Mouse (Mus musculus): ENCODE measurements around the gene Vopp1.
"Not testable (repeated sequence)": the region's sequence is repeated elsewhere in the genome, so short reads cannot be mapped to it uniquely, and the experiment has no call there.

Gene Vopp1

DNA sequence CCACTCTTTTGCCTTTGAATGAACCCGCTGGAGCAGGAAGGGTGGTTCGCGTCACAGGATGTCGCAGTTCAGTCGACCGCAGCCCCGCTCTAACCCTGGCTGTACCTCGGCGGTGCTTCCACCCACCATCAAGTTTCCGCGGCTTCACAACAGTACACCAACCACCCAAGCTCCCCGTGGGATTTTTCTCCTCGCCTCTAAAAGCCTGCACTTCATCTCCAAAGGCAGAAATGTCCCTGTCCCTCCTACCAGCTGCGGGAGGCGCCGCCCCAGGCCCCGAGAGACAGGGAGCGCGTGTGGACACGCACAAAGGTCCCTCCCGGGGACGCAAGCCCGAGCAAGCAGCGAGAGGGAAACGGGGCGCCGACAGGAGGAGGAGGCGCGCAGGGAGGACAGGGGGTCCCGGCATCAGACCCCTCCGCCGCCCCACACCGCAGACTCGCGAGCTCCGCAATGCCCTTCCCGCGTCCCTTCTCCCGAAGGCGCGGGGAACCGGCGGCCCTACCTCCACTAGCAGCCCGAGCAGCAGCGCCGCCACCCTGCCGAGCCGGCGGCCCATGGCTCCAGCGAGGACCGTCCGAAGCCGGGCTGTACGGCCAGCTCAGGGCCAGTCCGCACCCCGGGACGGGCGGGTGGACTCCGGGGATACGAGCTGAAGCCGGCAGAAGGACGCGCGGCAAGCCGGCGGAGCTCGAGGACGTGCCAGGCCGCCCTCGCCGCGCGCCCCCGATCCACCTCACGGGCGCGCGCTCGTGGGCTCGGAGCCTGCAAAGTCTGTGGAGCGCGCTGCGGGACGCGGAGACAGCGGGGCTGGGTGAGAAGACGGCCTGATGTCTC lies at the start of gene Vopp1:
TSS of gene Vopp1 (minus strand) at position 738 of the 837 bp plus-strand sequence.
- DNase-seq (ENCODE audit: low read depth, low spot score), result peak; percentile 49

DNA sequence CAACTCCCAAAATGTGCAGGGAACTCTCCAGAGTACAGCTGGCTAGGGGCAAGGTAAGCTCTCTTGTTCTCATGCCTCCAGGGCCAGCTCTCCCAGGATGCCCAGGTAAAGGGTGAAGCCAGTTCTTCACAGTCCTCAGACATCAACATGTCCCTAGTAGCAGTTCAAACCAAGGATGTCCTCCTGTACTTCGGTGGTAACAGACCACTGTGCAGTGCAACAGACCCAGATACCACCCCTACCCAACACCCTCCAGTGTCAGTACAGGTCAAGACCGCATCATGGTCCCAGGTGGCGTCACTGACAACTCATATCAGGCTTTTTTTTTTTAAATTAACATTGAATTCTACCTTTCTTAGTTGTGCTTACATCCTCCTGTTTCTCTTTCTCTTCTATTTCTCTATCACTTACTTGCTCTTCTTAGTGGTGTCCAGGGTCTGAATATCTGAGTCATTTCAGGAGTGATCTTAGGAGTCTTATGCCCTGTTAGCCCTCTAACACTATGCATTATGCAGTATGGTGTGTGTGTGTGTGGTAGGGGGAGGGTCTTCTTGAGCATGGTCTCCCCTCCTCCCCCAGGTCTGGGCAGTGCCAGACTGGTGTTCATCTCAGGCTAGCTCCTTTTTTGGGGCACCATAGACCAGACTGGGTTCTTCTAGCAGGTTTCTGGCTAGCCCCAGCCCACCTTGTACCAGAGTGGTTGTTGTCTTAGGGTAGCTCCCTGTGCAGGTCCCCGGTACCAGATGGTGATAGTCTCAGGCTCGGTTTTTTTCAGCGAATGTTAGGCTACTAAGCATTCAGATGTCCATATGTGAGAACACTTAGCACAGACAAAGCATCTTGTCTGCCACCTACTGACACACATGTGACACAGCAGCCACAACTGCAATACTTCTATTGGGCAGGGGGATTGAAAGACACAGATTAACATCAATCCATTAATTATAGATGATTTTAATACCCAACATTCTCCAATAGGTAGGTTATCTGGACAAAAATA lies 34.4 kb upstream of the Vopp1 start:
- peak; percentile 28 for DNase-seq (ENCODE audit: low read depth, low spot score)

DNA sequence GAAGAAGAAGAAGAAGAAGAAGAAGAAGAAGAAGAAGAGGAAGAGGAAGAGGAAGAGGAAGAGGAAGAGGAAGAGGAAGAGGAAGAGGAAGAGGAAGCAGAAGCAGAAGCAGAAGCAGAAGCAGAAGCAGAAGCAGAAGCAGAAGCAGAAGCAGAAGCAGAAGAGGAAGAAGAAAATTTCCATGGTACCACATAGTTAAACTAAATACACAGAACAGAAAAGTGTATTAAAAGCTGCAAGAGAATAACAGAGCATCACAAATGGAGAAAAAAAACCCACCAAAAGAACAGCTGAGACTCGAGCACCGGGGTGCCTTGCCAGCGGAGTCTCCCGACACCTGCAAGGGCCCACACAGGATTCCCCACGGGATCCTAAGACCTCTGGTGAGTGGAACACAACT lies 26.2 kb upstream of the Vopp1 start:
- DNase-seq (ENCODE audit: low read depth, low spot score), result not testable (repeated sequence)

DNA sequence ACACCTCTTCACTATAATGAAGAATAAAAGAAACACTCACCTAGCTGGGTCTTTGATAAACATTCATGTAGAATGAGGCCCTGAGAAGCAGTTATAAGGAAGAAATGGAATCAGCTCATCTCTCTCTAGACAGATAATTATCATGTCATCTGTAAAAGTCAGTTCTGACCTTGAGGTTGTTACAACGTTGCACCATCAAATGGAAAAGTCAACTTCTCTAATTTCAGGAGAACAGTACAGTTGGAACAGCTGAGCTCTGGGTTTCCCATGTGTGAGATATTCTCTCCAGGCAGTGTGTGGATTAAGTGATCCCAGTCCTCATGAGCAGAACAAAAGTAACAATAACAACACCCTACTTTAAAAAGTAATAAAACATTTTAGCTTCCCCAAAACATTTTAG lies 25.3 kb upstream of the Vopp1 start, which contains the start of gene Vmn1r21:
TSS of gene Vmn1r21 (minus strand) at position 58 of the 400 bp plus-strand sequence.
- no peak for DNase-seq (ENCODE audit: low read depth, low spot score)

DNA sequence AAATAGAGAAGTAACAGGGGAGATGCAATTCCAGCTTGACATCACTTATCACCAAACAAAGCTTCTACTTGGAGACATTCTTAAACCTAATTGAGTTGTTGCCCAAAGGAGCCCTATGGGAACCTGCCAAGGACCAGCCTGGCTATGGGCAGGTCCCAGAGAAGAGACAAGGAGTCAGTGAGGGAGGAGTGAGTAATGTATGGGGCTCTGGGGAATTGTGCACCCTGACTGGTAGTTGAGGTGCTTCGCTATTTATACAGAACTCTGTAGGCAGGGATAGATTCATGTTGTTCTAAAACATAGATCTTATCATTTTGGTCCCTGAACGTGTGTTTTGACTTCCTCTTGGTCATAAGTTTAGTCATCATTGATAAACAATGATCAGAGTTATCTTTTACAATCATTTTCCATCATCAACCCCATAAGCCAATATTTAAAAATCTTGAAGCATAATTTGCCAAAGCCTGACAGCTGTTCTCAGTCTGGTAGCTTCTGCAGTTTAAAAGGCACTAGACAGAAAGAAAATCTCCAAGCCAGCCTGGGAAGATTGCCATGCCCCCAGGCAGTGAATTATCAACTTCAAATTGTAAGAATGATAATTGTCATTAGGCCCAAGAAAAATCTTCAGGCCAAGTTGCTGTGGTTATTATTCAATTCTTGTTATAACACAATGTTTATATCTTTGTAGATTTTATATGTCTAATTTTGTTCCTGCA lies 14.9 kb upstream of the Vopp1 start:
- DNase-seq (ENCODE audit: low read depth, low spot score), result no peak

DNA sequence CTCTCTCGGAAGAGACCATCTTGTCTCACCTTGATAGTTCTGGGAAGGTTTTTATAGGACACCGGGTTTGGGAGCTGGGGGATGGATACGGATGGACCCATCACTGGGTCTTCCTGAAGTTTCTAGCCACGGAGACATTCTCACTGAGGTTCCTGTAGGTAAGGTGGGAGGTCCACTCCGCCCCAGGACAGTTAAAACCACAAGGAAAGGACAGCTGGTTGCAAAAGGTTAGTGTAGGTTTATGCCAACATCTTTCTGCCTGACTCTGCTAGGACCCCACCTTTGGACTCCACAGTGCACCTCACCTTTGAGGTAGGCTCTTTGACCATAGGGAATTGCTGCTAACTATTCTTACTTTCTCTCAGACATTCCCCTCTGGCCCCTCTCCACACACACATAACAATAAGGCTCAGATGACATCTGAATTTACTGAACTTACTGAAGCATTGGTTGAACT lies 328 bp upstream of the Vopp1 start:
- DNase-seq (ENCODE audit: low read depth, low spot score), result no peak

DNA sequence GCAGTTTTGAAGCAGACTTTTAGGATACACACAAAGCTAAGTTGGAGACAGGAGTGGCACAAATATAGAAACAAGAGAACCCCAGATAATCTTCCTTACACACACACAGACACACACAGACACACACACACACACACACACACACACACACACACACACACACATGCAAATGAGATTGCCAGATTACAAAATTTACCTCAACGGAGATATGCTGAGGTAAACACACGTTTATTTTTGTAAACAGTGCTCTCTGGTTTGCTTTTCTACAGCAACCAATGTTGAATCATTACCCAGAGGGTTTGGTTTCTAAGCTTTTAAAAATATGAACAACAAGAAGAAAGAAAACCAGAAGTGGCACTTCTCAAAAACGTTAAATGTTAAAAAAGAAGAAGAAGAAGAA lies 1.5 kb downstream of the Vopp1 start:
- no peak for DNase-seq (ENCODE audit: low read depth, low spot score)

DNA sequence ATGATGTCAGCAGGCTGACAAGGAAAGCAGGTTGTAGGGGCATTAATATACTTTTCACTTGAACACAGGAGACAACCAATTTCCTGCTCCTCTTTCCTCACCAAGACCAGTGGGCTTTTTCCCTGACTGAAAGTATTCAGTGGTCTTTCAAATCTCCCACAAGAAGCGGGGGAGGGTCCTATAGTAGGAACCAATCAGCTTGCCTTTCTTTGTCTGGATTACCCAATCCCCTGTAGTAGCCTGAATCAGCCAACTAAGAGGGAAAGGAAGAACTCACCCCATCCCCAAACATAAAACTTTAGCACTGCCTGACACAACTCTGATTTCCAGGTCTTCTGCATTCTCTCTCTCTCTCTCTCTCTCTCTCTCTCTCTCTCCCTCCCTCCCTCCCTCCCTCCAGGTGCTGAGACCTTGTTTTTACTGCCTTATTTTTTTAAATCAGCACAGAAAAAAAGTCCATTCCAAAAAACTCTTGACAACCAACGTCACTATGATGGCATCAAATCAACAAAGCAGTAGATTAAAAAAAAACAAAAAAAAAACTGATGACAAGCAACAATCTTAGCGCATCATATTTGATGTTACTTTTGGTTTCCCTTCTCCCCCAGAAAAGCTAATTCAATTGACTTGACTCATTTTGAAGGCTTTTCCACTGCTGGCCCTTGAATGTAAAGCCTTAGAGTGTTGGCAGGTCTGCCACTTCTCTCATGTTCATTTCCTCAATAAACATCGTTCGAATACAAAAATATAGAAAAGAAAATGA lies 2.1 kb downstream of the Vopp1 start:
- DNase-seq (ENCODE audit: low read depth, low spot score), result no peak

DNA sequence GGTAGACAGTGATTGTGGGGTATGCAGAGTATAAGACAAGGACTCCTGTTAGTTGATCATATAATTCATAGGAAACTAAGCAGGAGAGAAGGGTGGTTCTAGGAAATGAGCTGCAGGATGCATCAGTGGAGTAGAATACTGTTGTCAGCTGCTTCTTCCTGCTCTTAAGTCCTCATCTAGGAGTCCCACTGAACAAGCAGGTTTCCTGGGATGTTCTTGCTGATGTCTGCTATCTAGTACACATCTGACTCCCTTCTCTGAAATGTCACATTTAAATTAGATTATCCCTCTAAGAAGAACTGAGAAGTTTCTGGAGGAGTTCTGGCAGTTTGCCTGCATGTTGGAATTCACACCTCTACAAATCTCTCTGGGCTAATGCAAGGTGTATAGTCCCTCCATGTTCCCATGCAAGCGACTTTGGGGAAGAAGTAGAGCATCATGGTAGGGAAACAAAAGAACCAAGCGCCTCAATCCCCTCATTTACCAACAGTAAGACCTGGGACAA lies 10.5 kb downstream of the Vopp1 start:
- DNase-seq (ENCODE audit: low read depth, low spot score), result no peak

DNA sequence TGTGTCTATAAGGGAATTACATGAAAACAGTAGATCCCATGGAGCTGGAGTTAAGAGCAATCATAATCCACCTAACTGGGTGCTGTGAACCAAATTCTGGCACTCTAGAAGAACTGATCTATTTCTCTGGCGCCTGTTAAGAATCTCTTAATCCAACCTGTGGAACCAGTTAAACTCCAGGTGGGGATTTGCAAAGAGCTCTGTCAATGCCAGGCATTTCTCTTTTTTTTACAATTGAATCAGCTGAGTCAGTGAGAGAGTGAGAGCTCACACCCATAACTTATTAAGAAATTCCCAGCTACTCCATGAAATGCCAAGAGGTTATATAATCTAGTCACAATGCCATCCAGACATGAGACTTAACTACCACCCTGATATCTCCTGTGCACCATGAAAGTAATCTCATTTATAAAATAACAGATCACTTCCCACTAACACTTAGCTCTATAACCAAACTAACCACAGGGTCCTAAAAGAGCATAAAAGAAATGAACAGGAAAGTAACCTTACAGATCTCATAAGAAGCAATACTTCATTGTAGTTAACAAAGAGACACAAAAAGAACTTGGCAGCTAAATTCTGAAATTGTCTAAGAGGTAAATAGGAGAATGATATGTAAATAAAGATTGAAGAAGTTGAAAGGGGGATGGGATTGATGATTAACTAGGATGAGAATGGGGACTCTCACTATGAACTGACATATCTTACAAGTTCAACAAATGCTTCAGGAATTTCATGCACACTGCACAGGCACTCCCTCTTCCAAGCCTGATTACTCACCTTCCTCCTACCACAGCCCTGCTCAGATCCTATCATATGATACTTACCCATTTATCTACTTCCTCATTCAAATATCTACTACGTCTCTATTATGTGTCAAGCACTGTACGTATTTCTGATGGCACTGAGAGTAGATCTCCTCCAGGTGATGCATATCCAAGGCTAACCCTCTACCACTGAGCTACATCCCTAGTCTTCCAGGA lies 12.9 kb downstream of the Vopp1 start:
- DNase-seq (ENCODE audit: low read depth, low spot score), result no peak

DNA sequence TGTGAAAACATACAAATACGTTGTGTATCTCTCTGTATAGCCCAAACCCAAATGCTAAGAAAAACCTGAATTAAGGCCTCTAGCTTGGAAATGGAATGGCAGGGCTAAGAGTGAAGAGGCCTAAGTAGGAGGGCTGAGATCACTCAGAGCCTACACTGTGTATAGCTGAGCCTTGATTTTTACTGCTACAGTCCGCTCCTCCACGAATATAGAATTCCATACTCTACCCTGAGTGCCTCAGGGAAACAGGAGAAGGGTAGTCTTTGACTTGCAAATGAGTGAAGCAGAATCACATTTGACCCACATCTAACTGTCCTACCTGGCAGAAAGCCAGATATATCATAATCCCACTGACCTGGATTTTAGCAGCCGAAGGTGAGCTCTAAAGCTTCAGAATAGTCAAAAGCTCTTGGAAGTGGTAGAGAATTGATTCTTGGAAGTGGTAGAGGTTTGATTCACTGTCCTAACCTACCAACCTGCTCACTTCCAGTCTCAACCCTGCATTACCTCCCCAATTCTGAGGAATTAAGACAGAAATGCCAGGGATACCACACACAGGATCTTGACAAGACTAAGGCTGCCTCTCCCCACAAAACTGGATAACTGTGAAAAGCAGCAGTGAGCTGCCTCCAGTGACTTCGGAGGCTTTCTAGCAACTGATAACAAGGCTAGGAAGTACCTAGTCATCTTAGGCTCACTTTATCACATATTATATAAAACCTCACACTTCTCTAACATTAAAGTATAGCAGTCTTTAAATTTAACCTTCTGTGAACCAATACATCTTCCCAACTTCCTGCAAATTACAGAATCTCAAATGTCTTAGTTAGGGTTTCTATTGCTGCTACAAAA lies 19.5 kb downstream of the Vopp1 start:
- no peak for DNase-seq (ENCODE audit: low read depth, low spot score)

DNA sequence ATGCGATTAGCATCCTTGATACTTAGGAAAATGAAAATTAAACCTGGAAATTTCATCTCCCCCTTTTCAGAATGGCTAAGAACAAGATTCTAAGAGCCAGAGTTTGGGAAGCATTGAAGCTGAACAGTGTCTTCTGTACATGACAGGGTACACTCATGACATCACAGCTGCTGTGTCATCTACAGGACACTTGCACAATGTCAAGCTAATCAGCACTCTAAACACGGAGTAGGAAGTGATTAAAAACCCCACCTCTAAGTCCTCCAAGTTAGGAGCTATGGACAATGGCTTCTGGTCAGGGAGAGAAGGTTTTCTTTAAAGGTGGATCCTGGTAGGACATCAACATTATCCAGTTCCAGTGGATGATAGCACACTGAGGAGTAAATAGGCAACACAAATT lies 21.8 kb downstream of the Vopp1 start:
- DNase-seq (ENCODE audit: low read depth, low spot score), result no peak

DNA sequence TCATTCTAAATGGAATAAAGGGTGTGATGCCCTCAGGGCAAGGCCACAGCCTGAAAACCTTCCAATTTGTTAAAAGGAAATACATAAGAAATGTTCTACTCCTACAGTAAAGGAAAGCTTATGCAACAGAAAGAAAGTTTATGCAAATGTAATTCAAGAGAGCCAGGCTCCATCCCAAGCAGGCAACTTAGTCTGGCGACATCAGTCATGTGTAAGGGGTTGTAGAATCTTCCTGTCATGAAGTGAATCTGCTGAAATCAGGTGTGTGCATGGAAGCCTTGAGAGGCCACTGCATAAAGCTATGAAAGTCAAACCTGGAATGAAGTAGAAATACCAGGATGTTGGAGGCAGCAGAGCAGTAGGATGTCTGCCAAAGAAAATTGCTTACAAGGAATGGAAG lies 26.0 kb downstream of the Vopp1 start:
- no peak for DNase-seq (ENCODE audit: low read depth, low spot score)

DNA sequence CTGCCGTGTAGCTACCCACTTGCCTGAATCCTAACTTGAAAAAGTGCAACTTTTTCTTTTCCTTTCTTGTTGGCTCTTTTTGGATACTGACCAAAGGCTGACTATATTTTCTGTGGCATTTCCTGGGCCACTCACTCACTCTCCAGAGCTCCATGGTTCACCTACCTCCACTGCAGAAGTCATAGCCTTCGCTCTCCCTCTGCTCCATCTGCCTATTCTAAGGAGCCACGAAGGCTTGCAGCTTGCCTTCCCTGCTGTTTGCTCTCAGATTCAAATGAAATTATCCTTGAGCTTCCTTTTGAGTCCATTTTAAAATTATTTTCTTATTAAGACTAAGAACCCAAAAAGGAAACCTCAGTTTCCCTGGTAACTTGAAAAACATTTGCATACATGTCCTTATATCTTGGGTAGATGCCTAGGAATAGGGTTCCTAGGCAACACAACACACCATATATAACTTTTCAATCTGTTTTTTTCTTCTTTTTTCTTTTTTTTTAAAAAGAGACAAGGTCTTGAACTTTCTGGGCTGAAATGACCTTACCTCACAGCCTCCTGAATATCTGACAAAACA lies 28.0 kb downstream of the Vopp1 start:
- no peak for DNase-seq (ENCODE audit: low read depth, low spot score)

DNA sequence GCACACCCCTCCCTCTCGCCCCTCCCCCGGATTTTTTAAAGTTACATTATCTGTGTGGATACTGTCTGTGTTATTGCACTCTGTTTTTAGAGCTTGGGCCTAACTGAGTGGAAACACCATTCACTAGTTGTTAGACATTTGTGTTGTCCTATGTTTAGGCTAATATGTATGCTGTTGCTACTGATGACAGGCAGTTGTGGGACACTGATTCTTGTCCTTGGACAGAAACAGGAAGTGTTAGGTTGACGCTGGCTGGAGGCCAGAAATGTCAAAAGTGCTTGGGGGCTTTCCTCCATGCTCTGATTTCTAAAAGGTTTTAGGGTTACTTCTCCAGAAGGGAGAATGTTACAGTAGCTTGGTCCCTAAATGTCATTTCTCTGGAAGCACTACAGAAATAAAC lies 29.1 kb downstream of the Vopp1 start:
- no peak for DNase-seq (ENCODE audit: low read depth, low spot score)

DNA sequence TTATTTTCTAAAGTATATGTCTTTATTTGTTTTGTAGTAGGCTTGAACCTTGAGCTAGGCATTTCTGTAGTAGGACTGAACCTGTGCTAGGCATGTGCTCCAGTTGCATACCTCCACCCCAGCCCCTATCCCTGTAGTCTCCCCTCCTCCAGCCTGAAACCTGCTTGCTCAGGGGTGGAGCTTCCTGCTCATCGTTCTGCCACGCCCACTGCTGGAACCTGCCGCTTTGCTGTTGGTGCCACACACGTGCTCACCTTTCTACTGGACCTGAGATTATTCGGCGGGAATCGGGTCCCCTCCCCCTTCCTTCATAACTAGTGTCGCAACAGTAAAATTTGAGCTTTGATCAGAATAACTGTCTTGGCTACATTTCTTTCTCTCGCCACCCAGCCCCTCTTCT lies 32.1 kb downstream of the Vopp1 start:
- DNase-seq (ENCODE audit: low read depth, low spot score), result not testable (repeated sequence)

DNA sequence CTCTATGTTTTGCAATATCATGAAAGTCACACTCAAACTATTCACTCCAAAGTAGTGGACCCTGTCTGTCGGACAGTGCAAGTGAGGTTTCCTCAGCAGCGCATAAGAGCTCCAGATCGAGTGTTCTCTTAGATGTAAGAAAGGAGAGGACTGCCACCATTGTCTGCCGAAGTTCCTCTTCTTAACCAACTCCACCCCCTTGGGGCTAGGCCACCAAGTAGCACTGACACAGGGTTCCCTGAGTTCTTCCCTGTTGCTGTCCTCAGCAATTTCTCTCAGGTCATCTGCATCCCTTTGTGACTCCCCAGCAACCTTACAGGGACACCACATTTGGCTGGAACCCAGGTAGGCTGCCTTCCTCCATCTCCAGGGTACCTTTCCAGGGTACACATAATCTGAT lies 34.4 kb downstream of the Vopp1 start:
- no peak for DNase-seq (ENCODE audit: low read depth, low spot score)

DNA sequence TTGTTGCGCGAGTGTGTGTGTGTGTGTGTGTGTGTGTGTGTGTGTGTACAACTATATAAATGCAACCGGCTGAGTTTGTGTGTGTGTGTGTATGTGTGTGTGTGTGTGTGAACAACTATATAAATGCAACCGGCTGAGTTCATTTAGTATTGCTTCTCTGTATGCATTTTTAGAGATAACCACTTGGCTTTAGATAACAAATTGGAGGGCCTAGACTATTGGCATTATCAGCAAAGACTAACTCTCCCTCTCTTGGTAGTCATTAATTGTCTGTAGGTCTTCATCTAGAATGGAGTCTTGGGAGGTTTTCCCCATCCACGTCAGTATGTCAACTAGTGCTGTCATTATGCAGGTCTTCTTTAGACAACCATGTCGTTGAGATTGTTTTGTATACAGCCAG lies 37.6 kb downstream of the Vopp1 start:
- DNase-seq (ENCODE audit: low read depth, low spot score), result no peak

All from R1 (cell line).